Mouse (Mus musculus): ENCODE data around the gene Nkx6-1. TPM values are rescaled to one million over a fixed set of nuclear protein-coding genes. Genes with fewer than 3 reads are reported as not detected.

The Nkx6-1 gene
- polyA plus RNA-seq (2012; rRNA removed) = 0.08 and 0.16 TPM in 2 replicates

DNA sequence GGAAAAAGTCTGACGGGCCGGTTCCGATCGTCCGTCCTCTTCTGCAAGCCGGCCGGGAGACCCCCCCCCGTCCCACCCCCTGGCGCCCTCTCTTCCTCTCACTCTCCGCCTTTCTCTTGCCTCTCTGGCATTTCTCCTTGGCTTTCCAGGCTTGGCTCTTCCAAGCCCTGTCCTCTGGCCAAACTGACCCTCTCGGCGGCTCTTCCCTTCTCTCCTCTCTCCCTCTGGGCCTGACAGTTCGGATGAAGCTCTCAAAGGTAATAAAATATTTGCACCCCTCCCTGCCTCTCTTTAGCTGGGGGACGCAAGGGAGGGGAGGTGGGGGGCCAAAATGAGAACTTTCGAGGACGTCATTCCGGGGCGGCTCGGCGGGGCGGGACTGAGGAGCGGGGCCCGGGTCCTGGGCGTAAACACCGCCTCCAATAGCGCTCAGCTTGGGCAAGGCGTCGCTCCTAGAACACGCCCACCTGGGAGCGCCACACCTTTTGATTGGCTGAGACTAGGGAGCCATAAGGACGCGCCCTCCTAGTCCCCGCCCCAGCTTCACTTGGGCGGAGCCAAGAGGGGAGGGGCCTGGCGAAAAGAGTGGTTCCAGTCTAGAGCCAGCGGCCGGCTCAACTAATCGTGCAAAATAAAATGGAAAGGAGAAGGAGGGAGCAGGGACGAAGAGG is at the start of gene Nkx6-1:
Gene Nkx6-1, minus strand, starts transcription at position 52 of the 671 bp plus-strand sequence.
- 2% methylated on average over 39 of the region's 39 CpGs for WGBS
- Histone ChIP-seq H3K27me3 (replicated peaks; ENCODE audit: control insufficient read depth, insufficient read depth, low read length) (peaks cover 21% of the 10 kb centered on the region), H3K36me3 (ENCODE audit: control insufficient read depth, insufficient read depth, low read length) (no peaks in the 10 kb centered on the region), H3K4me3 (ENCODE audit: insufficient read depth, low read depth, low read length) (peak within 1 kb of the TSS; percentile 4; the same call in 1 of the 2 replicates), H3K27ac (ENCODE audit: insufficient read depth, low read depth, low read length) (no peak within 1 kb of the TSS), H3K4me1 (ENCODE audit: control insufficient read depth, insufficient read depth, low read length) (peaks cover 5% of the 10 kb centered on the region; the same call in 1 of the 2 replicates)
- TF ChIP-seq POLR2A (IDR thresholded peaks at IDR 0.05; ENCODE audit: low read depth, low read length) (no peak), CTCF (conservative IDR thresholded peaks at IDR 0.05; ENCODE audit: insufficient read depth, insufficient read length, low read depth, low read length) (no peak)
- DNase-seq = peak; percentile 68

DNA sequence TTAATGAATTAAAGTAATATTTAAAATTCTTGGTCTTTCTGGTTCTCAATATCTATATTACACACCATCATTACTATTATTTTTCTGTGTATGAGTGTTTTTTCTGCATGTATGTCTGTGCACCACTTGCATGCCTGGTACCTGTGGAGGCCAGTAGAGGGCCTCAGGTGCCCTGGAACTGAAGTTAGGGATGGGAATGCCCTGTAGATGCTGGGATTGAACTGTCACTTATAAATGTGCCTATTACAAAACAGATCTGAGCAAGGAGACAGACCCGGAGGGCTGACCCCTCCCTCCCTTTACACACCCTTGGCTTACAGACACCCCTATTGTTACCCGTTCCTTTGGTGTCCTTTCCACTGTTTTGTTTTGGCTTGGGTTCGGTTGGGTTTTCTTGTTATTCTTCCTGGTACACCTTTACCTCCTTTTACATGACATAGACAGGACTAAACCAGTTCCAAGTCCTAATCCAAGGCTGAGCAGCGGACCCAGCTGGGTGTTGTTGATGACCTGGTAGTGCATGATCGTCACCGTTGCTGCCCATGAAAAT is 48.3 kb upstream of the Nkx6-1 start:
- Histone ChIP-seq H3K4me1 (ENCODE audit: control insufficient read depth, insufficient read depth, low read length) (no peaks in the 10 kb centered on the region), H3K27me3 (replicated peaks; ENCODE audit: control insufficient read depth, insufficient read depth, low read length) (no peaks in the 10 kb centered on the region), H3K4me3 (ENCODE audit: insufficient read depth, low read depth, low read length) (no peak overlapping the region), H3K36me3 (ENCODE audit: control insufficient read depth, insufficient read depth, low read length) (no peaks in the 10 kb centered on the region), H3K27ac (ENCODE audit: insufficient read depth, low read depth, low read length) (no peak overlapping the region)
- TF ChIP-seq POLR2A (IDR thresholded peaks at IDR 0.05; ENCODE audit: low read depth, low read length) (no peak), CTCF (conservative IDR thresholded peaks at IDR 0.05; ENCODE audit: insufficient read depth, insufficient read length, low read depth, low read length) (peak; percentile 67)
- DNase-seq = peak; percentile 52
- 67% methylated on average over 6 of the region's 6 CpGs for WGBS

DNA sequence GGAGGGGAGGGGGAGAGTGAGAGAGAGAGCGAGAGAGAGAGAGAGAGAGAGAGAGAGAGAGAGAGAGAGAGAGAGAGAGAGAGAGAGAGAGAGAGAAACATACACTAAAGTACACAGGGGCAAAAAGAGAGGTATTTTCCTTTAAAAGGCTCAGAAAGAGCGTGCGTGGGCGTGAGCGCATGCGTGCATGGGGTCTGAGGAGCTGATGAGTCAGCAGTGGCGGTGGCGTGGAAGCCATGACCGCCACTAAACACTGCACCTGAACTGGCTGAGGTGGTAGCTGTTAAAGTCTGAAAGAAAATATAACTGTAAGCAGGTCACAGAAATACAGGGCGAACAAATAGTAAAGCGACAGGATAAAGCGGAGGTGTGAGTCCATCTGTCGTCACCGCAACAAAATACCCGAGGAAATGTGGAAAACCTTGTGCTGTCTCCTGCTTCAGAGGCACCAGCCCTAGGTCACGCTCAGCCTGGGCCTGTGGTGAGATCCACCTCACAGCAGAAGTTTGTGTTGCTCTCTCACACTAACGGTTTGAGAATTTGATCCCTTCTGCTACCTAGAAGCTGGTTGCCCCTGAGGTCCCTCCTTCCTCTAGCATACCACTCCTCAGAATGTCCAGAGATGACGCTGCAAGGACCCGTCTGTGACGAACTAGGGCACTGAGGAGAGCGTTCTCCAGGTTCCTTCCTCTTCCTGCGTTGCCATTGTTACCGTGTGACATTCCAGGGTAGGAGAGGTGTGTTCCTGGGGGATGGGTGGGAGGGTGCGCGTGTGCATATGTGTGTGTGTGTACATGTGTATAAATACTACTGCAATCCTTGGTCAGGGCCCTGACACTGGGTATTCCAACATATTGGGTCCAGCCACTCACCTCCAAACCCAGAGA is 38.8 kb upstream of the Nkx6-1 start:
- H3K4me1 ChIP-seq (ENCODE audit: control insufficient read depth, insufficient read depth, low read length) = no peaks in the 10 kb centered on the region
- H3K36me3 ChIP-seq (ENCODE audit: control insufficient read depth, insufficient read depth, low read length) = no peaks in the 10 kb centered on the region
- no peak overlapping the region for H3K27ac ChIP-seq (ENCODE audit: insufficient read depth, low read depth, low read length)
- H3K27me3 ChIP-seq (replicated peaks; ENCODE audit: control insufficient read depth, insufficient read depth, low read length) = no peaks in the 10 kb centered on the region
- DNase-seq = no peak
- H3K4me3 ChIP-seq (ENCODE audit: insufficient read depth, low read depth, low read length) = peak overlapping the region; percentile 38; the same call in 1 of the 2 replicates
- WGBS = 57% methylated on average over 24 of the region's 25 CpGs
- TF ChIP-seq CTCF (conservative IDR thresholded peaks at IDR 0.05; ENCODE audit: insufficient read depth, insufficient read length, low read depth, low read length) (no peak), POLR2A (IDR thresholded peaks at IDR 0.05; ENCODE audit: low read depth, low read length) (no peak)

DNA sequence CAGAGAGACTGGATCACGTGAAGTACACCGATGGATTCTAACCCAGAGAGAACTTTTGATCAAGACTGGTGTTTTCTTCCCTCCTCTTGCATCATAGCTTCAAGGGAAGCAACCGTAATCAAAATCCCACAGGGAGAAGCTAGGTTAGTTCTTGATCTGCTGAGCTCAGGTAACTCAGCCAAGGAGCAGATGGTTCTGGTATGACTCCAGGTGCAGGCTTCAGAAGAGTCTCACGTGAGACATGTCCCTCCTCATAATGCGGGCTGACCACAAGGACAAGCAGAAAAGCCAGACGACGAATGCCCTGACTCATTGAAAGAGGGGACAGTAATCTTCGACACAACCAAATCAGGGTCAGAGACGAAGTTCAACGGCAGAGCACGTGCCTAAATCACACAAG is 37.8 kb upstream of the Nkx6-1 start:
- H3K4me1 ChIP-seq (ENCODE audit: control insufficient read depth, insufficient read depth, low read length) = no peaks in the 10 kb centered on the region
- H3K27ac ChIP-seq (ENCODE audit: insufficient read depth, low read depth, low read length) = no peak overlapping the region
- no peaks in the 10 kb centered on the region for H3K36me3 ChIP-seq (ENCODE audit: control insufficient read depth, insufficient read depth, low read length)
- no peak for DNase-seq
- TF ChIP-seq CTCF (conservative IDR thresholded peaks at IDR 0.05; ENCODE audit: insufficient read depth, insufficient read length, low read depth, low read length) (no peak), POLR2A (IDR thresholded peaks at IDR 0.05; ENCODE audit: low read depth, low read length) (no peak)
- H3K4me3 ChIP-seq (ENCODE audit: insufficient read depth, low read depth, low read length) = no peak overlapping the region
- 80% methylated on average over 11 of the region's 11 CpGs for WGBS
- H3K27me3 ChIP-seq (replicated peaks; ENCODE audit: control insufficient read depth, insufficient read depth, low read length) = no peaks in the 10 kb centered on the region

DNA sequence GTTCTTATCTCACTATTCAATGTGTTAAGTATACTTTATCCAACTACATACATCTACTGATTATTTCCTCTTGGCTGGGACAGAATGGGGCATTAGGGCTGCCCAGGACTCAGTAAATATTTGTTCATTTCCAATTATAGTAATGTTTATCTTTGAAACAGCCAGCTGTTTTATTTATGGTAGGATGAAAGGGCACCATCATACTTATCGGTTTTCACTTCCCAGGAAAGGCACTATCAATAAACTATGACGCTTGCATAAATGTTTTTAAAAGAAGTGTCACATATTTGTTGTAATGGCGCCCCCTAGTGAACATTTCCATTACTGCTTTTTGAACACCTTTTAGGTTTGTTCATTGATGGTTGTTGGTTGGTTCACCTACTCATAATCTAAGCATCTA is 35.8 kb upstream of the Nkx6-1 start:
- WGBS = 2% methylated on average over 3 of the region's 3 CpGs

DNA sequence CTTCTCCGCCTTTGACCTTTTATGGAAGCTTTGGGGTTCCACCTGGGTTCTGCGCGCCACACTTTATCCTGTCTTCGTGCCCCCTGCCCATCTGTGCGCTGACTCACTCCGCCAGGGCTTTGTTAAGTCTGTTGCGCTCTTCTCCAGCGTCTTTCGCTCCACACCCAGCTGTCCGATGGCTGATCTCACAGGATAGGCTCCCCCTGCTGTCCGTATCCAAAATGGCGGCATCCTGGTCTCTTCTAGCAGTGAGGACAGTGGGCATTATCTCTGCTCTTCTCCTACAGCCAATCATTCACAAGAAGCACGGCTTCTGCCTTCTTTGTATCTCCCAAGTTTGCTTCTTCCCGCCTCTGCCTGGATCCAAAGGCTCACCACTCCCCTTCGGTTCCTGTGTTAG is 23.8 kb upstream of the Nkx6-1 start:
- no peak overlapping the region for H3K4me3 ChIP-seq (ENCODE audit: insufficient read depth, low read depth, low read length)
- no peaks in the 10 kb centered on the region for H3K4me1 ChIP-seq (ENCODE audit: control insufficient read depth, insufficient read depth, low read length)
- H3K36me3 ChIP-seq (ENCODE audit: control insufficient read depth, insufficient read depth, low read length) = no peaks in the 10 kb centered on the region
- no peaks in the 10 kb centered on the region for H3K27me3 ChIP-seq (replicated peaks; ENCODE audit: control insufficient read depth, insufficient read depth, low read length)
- no peak overlapping the region for H3K27ac ChIP-seq (ENCODE audit: insufficient read depth, low read depth, low read length)
- no peak for DNase-seq
- 29% methylated on average over 15 of the region's 15 CpGs for WGBS
- no peak for TF ChIP-seq POLR2A (IDR thresholded peaks at IDR 0.05; ENCODE audit: low read depth, low read length)
- no peak; the same call in 1 of the 2 replicates for TF ChIP-seq CTCF (conservative IDR thresholded peaks at IDR 0.05; ENCODE audit: insufficient read depth, insufficient read length, low read depth, low read length)

More for the DNA sequence above, 35.8 kb upstream of the Nkx6-1 start:
- Histone ChIP-seq H3K27me3 (replicated peaks; ENCODE audit: control insufficient read depth, insufficient read depth, low read length) (no peaks in the 10 kb centered on the region), H3K36me3 (ENCODE audit: control insufficient read depth, insufficient read depth, low read length) (no peaks in the 10 kb centered on the region), H3K4me1 (ENCODE audit: control insufficient read depth, insufficient read depth, low read length) (no peaks in the 10 kb centered on the region), H3K27ac (ENCODE audit: insufficient read depth, low read depth, low read length) (no peak overlapping the region), H3K4me3 (ENCODE audit: insufficient read depth, low read depth, low read length) (no peak overlapping the region)
- no peak for TF ChIP-seq CTCF (conservative IDR thresholded peaks at IDR 0.05; ENCODE audit: insufficient read depth, insufficient read length, low read depth, low read length)
- TF ChIP-seq POLR2A (IDR thresholded peaks at IDR 0.05; ENCODE audit: low read depth, low read length) = no peak
- DNase-seq = peak; percentile 36

DNA sequence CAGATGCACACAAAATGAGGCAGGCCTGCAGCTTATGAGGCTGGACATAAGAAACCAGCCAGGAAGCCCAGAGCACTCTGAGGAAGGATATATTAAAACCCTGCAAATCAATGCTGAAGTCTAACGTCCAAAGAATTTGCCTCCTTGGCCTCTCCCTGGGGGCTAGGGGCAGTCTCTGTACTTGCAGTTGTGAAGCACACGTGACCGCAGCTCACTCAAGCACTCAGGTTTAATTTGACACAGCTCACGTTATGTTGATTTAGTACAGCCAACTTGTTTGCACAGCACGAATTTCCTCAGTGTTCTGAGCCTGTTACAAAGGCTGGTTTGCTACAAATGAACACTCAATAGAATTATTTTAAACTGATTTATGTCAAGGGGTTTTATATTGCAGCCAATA is 18.5 kb upstream of the Nkx6-1 start:
- TF ChIP-seq CTCF (conservative IDR thresholded peaks at IDR 0.05; ENCODE audit: insufficient read depth, insufficient read length, low read depth, low read length) (no peak), POLR2A (IDR thresholded peaks at IDR 0.05; ENCODE audit: low read depth, low read length) (no peak)
- H3K27ac ChIP-seq (ENCODE audit: insufficient read depth, low read depth, low read length) = no peak overlapping the region

More for the DNA sequence above, 18.5 kb upstream of the Nkx6-1 start:
- H3K36me3 ChIP-seq (ENCODE audit: control insufficient read depth, insufficient read depth, low read length) = no peaks in the 10 kb centered on the region
- WGBS = 16% methylated on average over 5 of the region's 5 CpGs
- no peak for DNase-seq
- H3K27me3 ChIP-seq (replicated peaks; ENCODE audit: control insufficient read depth, insufficient read depth, low read length) = no peaks in the 10 kb centered on the region
- H3K4me1 ChIP-seq (ENCODE audit: control insufficient read depth, insufficient read depth, low read length) = no peaks in the 10 kb centered on the region
- no peak overlapping the region for H3K4me3 ChIP-seq (ENCODE audit: insufficient read depth, low read depth, low read length)

All from kidney, adult 2 months (tissue).